Mouse (Mus musculus): ENCODE data around the gene Psmb9. TPM values are rescaled to one million over a fixed set of nuclear protein-coding genes. Genes with fewer than 3 reads are reported as not detected.

The Psmb9 gene
- total RNA-seq, 2 experiments from 2014 or later, result 12.6 to 15.0 TPM

- no peak for DNase-seq (ENCODE audit: low spot score in 2 of 2)
These were observed 19.2 kb upstream of the Psmb9 start for GRCm38 (mm10) chr17:34206731-34207130.

- no peak for DNase-seq (ENCODE audit: low spot score in 2 of 2)
These were observed 18.2 kb upstream of the Psmb9 start for GRCm38 (mm10) chr17:34205746-34206176.

- no peak for DNase-seq (ENCODE audit: low spot score in 2 of 2)
These were observed 17.6 kb upstream of the Psmb9 start for GRCm38 (mm10) chr17:34205021-34205745.

GRCm38 (mm10) chr17:34204303-34205010, 16.9 kb upstream of the Psmb9 start:
- DNase-seq (ENCODE audit: low spot score in 2 of 2), result peak; percentile 75 to 78

GRCm38 (mm10) chr17:34203444-34203843, 15.9 kb upstream of the Psmb9 start, which contains the start of gene Tap2:
Tap2 (plus strand) TSS chr17:34203527.
- DNase-seq (ENCODE audit: low spot score in 2 of 2), result no peak

- no peak for DNase-seq (ENCODE audit: low spot score in 2 of 2)
These were observed 15.3 kb upstream of the Psmb9 start for GRCm38 (mm10) chr17:34202760-34203442.

- DNase-seq (ENCODE audit: low spot score in 2 of 2), result no peak
These were observed 14.0 kb upstream of the Psmb9 start for GRCm38 (mm10) chr17:34201506-34202055.

GRCm38 (mm10) chr17:34200772-34201505, 13.4 kb upstream of the Psmb9 start:
- no peak for DNase-seq (ENCODE audit: low spot score in 2 of 2)

- no peak for DNase-seq (ENCODE audit: low spot score in 2 of 2)
These were observed 12.5 kb upstream of the Psmb9 start for GRCm38 (mm10) chr17:34200047-34200446.

- DNase-seq (ENCODE audit: low spot score in 2 of 2), result no peak
These were observed 11.6 kb upstream of the Psmb9 start for GRCm38 (mm10) chr17:34199050-34199619.

- no peak for DNase-seq (ENCODE audit: low spot score in 2 of 2)
These were observed 11.0 kb upstream of the Psmb9 start for GRCm38 (mm10) chr17:34198521-34198912.

- no peak for DNase-seq (ENCODE audit: low spot score in 2 of 2)
These were observed 10.4 kb upstream of the Psmb9 start for GRCm38 (mm10) chr17:34197904-34198520.

- peak; percentile 68 to 81 for DNase-seq (ENCODE audit: low spot score in 2 of 2)
These were observed 9.7 kb upstream of the Psmb9 start, which contains the start of gene Psmb8 for GRCm38 (mm10) chr17:34196941-34197894. Psmb8 (plus strand) TSS chr17:34197721.

- no peak for DNase-seq (ENCODE audit: low spot score in 2 of 2)
These were observed 8.9 kb upstream of the Psmb9 start for GRCm38 (mm10) chr17:34196491-34196890.

GRCm38 (mm10) chr17:34194723-34195122, 7.2 kb upstream of the Psmb9 start:
- DNase-seq (ENCODE audit: low spot score in 2 of 2), result no peak

GRCm38 (mm10) chr17:34193468-34193867, 5.9 kb upstream of the Psmb9 start:
- DNase-seq (ENCODE audit: low spot score in 2 of 2), result no peak

- no peak for DNase-seq (ENCODE audit: low spot score in 2 of 2)
These were observed 5.3 kb upstream of the Psmb9 start for GRCm38 (mm10) chr17:34192852-34193251.

- DNase-seq (ENCODE audit: low spot score in 2 of 2), result no peak
These were observed 1.4 kb upstream of the Psmb9 start for GRCm38 (mm10) chr17:34188986-34189385.

- DNase-seq (ENCODE audit: low spot score in 2 of 2), result no peak
These were observed 446 bp upstream of the Psmb9 start for GRCm38 (mm10) chr17:34188010-34188409.
